Mouse (Mus musculus) neutrophil, adult 5-6 weeks (primary cell): ENCODE data around the gene Hhex. TPM values are rescaled to one million over a fixed set of nuclear protein-coding genes. Genes with fewer than 3 reads are reported as not detected.

Experiments
- ATAC-seq: fragments of 151-379, 151-347 bp; 2 replicates; pipeline ENCODE4 v1.8.0; 2017; ENCODE audit warnings: mild to moderate bottlenecking, moderate TSS enrichment; ENCODE audit not compliant: insufficient number of reproducible peaks, poor library complexity, low FRiP score, severe bottlenecking; ENCODE audit errors: extremely low read depth
- total RNA-seq: library from RNA; stranded (forward); fragments of 200-1000 nt; gene quantifications from 2 replicates; pipeline ENCODE4 v1.2.3, GENCODE M21; 2017

The Hhex gene
- 57.2 and 72.9 TPM in 2 replicates for total RNA-seq

- peak; percentile 63 for ATAC-seq
Observed at GRCm38 (mm10) chr19:37434263-37434951, at the start of gene Hhex. Gene Hhex (plus strand): TSS chr19:37434810.

- no peak for ATAC-seq
Observed at GRCm38 (mm10) chr19:37386126-37386525, 48.5 kb upstream of the Hhex start.

- no peak for ATAC-seq
Observed at GRCm38 (mm10) chr19:37391869-37392268, 42.7 kb upstream of the Hhex start.

DNA sequence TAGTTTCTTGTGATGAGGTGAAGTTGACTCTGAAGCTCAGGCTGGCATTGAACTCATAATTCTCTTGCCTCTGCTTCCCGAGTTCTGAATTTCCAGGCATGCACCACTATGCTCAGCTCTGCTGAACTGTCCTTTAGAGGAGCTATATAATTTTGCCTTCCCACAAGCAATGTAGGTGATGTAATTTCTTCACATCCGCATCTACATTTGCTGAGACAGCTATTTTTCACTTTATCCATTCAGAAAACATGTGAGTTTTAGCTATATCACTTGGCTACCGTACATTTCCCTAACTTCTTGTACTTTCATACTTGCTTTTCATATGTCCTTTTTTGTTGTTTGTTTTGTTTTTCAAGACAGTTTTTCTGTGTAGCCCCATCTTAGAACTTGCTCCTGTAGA lies 38.3 kb upstream of the Hhex start:
- ATAC-seq: no peak

- ATAC-seq: no peak
Observed at GRCm38 (mm10) chr19:37400936-37401335, 33.7 kb upstream of the Hhex start.

DNA sequence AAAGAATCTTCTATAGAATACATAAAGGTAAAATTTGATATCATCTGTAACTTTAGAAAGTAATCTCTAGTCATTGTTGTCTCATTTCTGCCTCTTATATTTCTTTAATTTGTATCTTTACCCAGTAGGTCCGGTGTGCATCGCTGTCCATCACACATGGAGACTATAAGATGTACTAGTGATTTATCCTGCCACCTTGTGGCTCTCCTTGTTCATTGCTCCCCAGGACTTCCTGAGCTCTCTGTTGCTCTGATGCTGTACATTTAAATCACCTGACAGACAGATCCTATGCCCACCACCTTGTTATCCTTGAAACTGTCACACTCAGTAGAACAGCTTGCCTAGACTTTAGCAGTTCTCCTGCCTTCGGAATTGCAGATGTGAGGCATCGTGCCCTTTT lies 16.3 kb upstream of the Hhex start:
- peak; percentile 79 for ATAC-seq

DNA sequence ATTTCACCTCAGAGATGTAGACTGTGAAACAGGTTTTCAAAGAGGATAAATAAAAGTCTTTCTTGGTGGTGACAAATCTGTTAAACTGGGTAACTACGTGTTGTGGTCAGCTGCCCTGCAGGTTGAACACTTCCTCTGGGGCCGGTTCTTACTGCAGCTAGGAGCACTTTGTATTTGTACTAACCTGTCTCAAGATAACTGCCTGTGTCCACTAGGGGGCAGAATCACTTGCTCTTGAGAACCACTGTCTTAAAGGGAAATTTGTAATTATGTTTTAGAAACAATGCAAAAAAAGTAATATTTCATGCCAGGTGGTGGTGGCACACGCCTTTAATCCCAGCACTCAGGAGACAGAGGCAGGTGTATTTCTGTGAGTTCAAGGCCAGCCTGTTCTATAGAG lies 15.0 kb upstream of the Hhex start:
- peak; percentile 93 for ATAC-seq

GRCm38 (mm10) chr19:37428589-37428988 lies 6.0 kb upstream of the Hhex start:
- ATAC-seq: no peak

GRCm38 (mm10) chr19:37431139-37431756 lies 3.4 kb upstream of the Hhex start:
- ATAC-seq: no peak

- ATAC-seq: no peak
Observed at GRCm38 (mm10) chr19:37432868-37433570, 1.6 kb upstream of the Hhex start.

DNA sequence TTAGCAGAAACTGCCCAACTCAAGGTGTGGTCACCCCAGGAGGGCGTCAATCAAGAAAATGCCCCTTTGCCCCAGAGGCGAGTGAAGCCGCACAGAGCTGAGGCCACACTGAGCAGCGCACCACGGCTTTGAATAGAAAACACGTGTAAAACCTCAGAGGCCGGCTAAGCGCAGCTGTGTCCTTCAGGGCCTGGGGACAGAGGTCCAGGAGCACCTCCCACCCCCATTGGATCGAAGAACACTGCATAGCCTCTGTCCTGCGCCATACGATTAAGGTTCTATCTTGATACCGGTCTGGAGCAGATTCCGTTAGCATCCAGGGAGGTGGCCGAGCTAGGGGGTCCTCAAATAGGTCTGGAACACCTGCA lies 731 bp upstream of the Hhex start:
- ATAC-seq: no peak; the same call in 1 of the 2 replicates

- ATAC-seq: peak; percentile 30; the same call in 1 of the 2 replicates
Observed at GRCm38 (mm10) chr19:37435041-37435852, 637 bp downstream of the Hhex start.

DNA sequence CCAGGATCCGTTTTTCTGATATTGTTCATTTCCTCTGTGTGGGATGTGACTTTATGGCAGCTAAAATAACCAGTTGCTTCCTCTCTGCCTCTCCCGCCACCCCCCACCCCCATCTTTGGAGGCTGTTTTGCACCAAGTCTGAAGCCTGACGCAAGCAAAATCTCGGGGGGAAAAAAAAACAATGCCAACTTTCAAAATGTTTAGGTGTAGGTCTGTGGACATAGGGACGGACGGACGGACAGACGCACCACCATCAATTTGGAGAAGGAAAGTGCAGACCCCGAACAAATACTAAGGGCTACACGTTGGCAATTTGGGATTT lies 1.2 kb downstream of the Hhex start:
- no peak for ATAC-seq

DNA sequence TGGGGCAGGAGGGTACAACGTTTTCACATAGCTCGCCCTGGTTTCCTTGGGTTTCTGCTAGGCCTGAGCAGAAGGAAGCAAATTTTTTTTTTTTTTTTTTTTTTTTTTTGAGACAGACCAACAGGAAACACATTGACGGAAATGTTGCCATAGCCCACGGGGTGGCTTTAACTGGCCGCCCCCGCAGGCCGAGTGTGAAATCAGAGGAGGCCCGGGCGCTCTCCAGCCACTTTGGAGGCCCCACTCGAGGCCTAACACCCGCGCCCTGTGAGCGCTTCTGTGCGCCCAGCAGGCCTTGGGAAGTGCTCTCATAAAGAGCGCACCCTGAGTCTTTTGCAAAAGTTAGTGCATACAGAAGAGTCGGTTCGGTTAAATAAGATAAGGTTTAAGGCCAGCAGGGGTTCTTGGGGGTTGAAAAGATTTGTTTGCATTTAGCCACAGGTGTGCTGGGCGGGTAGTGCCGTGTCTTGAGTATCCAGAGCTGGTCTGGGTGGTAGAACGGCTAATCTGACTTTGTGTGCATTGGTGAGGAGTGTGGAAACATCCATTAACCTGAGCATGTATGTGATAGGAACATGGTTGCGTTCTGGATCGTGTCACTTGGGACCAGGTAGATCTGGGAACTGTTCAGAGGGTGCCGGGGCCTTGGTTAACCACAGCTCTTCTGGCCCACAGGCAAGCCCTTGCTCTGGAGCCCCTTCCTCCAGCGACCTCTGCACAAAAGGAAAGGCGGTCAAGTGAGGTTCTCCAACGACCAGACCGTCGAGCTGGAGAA lies 2.1 kb downstream of the Hhex start:
- peak; percentile 16; the same call in 1 of the 2 replicates for ATAC-seq

GRCm38 (mm10) chr19:37437289-37437606 lies 2.6 kb downstream of the Hhex start:
- no peak for ATAC-seq

DNA sequence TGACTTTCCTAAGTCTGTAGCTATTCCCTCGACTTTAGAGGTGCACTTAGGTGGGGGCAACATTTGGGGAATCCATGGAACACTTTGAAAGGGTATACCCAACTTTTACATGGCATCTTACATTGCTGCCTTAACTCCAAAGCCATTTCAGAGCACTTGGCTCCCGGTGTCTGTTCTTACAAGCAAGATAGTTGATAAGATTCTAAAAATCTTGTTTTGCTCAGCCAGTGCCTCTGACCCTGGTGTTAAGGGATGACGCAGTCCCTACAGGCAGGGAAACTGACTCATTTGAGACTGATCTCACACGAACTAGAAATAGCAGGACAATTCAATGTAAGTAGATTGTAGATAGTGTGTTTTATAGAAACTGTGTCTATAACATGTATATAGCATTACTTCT lies 5.6 kb downstream of the Hhex start:
- no peak for ATAC-seq

DNA sequence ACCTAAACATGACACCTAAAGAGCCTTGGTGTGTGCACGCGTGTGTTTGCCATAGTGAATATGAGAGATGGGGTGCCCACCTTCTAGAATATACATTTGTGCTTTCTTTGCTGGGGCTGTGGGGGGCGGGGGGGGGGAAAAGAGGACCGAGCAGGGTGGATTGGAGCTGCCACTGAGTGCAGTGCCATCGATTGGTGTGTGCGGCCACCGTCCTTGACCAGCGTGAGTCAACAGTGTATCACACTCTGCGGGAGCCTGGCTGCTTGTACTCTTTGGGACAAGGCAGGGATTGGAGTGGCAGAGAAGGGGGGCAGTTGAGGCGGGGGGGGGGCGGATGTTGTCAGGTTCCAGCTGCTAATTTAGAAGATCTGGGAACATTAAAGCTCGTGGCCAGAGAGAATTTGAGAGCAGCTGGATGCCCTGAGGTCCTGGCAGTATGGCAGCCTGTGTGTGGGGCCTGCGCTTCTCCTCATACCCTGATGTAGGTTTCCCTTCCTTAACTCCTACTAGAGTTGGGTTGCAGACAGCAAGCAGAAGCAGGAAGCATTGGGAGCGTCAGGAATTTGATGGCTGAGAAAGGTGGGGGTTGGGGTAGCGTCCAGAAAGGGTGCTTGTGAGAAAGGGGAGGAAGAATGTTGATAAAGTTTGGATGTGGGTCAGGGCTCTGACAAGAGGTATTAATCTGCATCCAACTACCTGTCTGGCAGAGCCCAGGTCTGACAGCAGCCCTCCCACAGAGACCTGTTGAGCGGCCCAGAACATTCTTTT lies 6.3 kb downstream of the Hhex start:
- ATAC-seq: no peak

DNA sequence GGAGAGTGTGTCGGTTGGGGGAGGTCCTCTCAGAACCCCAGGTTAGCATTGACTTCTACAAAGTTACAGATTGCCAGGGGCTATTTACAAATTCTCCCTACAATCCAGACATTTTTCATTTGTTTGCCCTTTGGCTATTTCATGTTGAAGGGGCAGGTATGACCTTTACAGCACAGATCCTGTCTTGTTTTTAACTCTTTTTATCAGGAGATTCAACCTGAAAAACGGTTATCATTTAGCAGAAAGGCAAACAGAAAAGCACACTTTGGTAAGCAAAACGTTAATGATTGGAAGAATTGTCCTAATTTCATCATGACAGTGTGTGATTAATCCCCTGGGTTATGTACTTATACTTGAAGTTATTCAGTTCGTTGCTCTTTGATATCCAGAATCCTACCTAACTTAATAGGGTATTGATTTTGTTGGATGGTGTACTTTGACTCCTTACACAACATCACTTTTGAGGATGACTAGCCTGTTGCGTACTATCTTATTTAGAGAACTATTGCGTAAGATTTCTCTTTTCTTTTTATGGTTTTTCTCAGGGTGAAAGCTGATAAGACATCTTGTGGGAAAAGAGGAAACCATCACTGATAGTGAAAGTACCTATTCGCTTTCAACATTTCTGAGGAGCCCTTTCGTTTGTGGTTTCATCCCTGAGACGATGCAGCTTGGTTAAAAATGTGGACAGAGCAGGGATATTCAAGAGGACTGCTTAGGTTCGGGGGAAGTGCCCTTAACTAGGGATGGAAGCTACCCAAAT lies 8.1 kb downstream of the Hhex start:
- no peak for ATAC-seq
